Mouse (Mus musculus): ENCODE data around the gene Col4a1.

Gene Col4a1

GRCm38 (mm10) chr8:11300436-11300835, 12.2 kb downstream of the Col4a1 start:
- peaks cover 19% of the 10 kb centered on the region for H3K4me1 ChIP-seq (replicated peaks; ENCODE audit: low read depth, low read length)
- H3K9me3 ChIP-seq (ENCODE audit: low read length) = no peaks in the 10 kb centered on the region
- H3K4me3 ChIP-seq (replicated peaks; ENCODE audit: low read length) = no peak overlapping the region
- TF ChIP-seq NANOG (IDR thresholded peaks at IDR 0.05; ENCODE audit: borderline replicate concordance, low read length) (no peak), CTCF (conservative IDR thresholded peaks at IDR 0.05; ENCODE audit: low read length) (no peak), POU5F1 (IDR thresholded peaks at IDR 0.05; ENCODE audit: borderline replicate concordance, low read length) (no peak)
- no peaks in the 10 kb centered on the region for H3K36me3 ChIP-seq (ENCODE audit: insufficient read depth, low read length)
- peaks cover 22% of the 10 kb centered on the region for H3K27me3 ChIP-seq (ENCODE audit: insufficient read depth, low read length)

DNA sequence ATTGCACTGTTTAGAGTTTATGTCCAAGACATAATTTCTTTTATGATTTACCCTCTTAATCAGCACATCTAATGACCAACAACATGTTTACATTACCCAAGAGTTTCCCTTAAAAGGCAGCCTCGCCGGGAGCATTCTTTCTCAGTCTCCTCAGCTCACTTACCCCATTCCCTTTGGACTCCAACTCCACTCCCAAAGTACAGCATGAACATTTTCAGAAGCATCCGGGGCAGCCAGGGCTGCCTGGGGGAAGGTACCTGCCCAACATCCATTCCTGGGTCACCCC, 13.4 kb downstream of the Col4a1 start:
- Histone ChIP-seq H3K9me3 (ENCODE audit: low read length) (no peaks in the 10 kb centered on the region), H3K36me3 (ENCODE audit: insufficient read depth, low read length) (no peaks in the 10 kb centered on the region), H3K27me3 (ENCODE audit: insufficient read depth, low read length) (peaks cover 33% of the 10 kb centered on the region), H3K4me1 (replicated peaks; ENCODE audit: low read depth, low read length) (peaks cover 19% of the 10 kb centered on the region), H3K4me3 (replicated peaks; ENCODE audit: low read length) (no peak overlapping the region)
- TF ChIP-seq CTCF (conservative IDR thresholded peaks at IDR 0.05; ENCODE audit: low read length) = no peak
- TF ChIP-seq NANOG (IDR thresholded peaks at IDR 0.05; ENCODE audit: borderline replicate concordance, low read length) = no peak
- TF ChIP-seq POU5F1 (IDR thresholded peaks at IDR 0.05; ENCODE audit: borderline replicate concordance, low read length) = no peak

GRCm38 (mm10) chr8:11298531-11299316, 13.9 kb downstream of the Col4a1 start:
- H3K27me3 ChIP-seq (ENCODE audit: insufficient read depth, low read length) = peaks cover 38% of the 10 kb centered on the region
- H3K36me3 ChIP-seq (ENCODE audit: insufficient read depth, low read length) = no peaks in the 10 kb centered on the region
- peaks cover 19% of the 10 kb centered on the region for H3K4me1 ChIP-seq (replicated peaks; ENCODE audit: low read depth, low read length)
- H3K4me3 ChIP-seq (replicated peaks; ENCODE audit: low read length) = no peak overlapping the region
- no peaks in the 10 kb centered on the region for H3K9me3 ChIP-seq (ENCODE audit: low read length)
- no peak for TF ChIP-seq CTCF (conservative IDR thresholded peaks at IDR 0.05; ENCODE audit: low read length)
- no peak for TF ChIP-seq POU5F1 (IDR thresholded peaks at IDR 0.05; ENCODE audit: borderline replicate concordance, low read length)
- no peak for TF ChIP-seq NANOG (IDR thresholded peaks at IDR 0.05; ENCODE audit: borderline replicate concordance, low read length)

DNA sequence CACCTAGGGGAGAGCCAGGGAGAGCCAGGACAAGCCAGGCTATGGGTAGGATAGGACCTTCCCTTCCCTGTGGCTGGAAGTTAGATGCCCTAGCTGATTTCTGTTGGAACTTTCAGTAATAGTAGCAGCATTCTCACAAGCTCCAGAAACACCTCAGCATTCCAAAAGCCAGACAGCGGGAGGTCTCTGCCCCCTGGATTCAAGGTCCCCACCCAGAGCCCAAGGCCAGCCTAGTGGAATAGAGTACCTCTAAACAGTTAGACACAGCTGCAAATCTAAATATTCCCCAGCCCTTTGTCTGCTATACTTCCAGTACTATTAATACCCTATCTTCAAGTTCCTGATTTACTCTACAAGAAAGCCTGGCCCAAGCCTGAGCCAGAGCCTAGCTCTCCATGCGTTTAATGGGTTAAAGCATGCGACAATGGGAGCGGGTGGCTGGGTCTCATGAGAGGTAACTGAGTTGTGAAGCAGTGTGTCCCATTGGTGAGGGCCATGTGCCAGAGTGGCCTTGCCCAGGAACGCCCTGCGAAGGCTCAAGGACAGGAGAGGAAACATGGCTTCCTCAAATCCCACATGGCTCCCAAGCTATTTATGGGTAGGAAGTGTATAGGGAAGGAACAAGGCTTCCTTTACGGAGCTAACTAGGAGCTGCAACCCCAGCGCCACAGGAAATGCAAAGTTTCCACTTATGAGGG, 15.3 kb downstream of the Col4a1 start:
- Histone ChIP-seq H3K4me3 (replicated peaks; ENCODE audit: low read length) (no peak overlapping the region), H3K27me3 (ENCODE audit: insufficient read depth, low read length) (peaks cover 43% of the 10 kb centered on the region), H3K36me3 (ENCODE audit: insufficient read depth, low read length) (no peaks in the 10 kb centered on the region), H3K4me1 (replicated peaks; ENCODE audit: low read depth, low read length) (peaks cover 19% of the 10 kb centered on the region), H3K9me3 (ENCODE audit: low read length) (no peaks in the 10 kb centered on the region)
- TF ChIP-seq POU5F1 (IDR thresholded peaks at IDR 0.05; ENCODE audit: borderline replicate concordance, low read length) (no peak), CTCF (conservative IDR thresholded peaks at IDR 0.05; ENCODE audit: low read length) (no peak), NANOG (IDR thresholded peaks at IDR 0.05; ENCODE audit: borderline replicate concordance, low read length) (no peak)

DNA sequence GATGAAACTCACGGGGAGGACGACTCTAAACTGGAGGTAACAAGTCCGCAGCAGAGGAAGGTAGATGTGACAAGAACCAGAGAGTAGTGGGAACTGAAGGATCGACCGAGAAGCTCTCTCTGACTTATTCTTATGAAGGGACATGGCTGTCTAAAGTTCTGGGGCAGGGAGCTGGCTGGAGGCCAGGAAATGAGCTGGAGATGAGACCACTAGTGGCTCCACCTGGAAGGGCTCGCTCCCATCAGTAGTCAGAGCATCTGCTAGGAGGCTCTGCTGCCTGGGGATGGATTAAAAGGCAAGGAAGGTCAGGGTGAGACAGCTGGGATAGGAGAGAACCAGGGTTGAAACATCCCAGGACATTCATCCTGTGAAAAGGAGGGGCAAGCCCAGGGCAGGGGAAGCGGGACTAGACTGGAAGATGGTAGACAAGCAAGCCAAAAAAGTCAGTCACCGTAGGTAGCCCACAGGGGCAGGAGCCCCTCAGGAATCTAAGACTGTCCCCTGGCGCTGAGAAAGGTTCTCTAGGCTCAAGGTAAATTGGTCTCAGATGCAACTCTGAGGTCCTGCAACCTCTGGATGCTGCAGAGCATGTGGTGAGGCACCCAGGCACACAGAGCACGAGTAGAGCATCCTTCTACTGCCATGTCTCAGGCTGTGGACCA, 16.2 kb downstream of the Col4a1 start:
- Histone ChIP-seq H3K4me1 (replicated peaks; ENCODE audit: low read depth, low read length) (peaks cover 19% of the 10 kb centered on the region), H3K36me3 (ENCODE audit: insufficient read depth, low read length) (no peaks in the 10 kb centered on the region), H3K9me3 (ENCODE audit: low read length) (no peaks in the 10 kb centered on the region), H3K27me3 (ENCODE audit: insufficient read depth, low read length) (peaks cover 40% of the 10 kb centered on the region), H3K4me3 (replicated peaks; ENCODE audit: low read length) (no peak overlapping the region)
- TF ChIP-seq POU5F1 (IDR thresholded peaks at IDR 0.05; ENCODE audit: borderline replicate concordance, low read length) (no peak), NANOG (IDR thresholded peaks at IDR 0.05; ENCODE audit: borderline replicate concordance, low read length) (no peak), CTCF (conservative IDR thresholded peaks at IDR 0.05; ENCODE audit: low read length) (no peak)

DNA sequence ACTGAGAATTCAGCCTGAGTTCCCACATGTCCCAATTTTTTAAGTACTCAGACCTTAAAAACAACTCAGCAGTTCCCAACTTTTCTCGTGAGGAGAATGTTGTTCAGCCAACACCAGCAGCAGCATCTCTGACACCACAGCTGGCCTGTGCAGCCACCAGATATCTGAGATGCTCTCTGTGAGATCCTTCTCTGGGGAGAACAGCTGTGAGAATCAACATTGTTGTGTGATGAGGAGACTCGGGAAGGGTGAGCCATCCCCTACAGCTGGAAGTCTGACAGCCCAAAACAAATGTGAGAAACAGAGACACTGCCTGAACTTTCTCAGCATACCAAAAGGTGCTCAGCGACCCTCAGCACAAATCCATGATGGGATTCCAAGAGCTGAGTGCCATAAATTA, 20.0 kb downstream of the Col4a1 start:
- TF ChIP-seq CTCF (conservative IDR thresholded peaks at IDR 0.05; ENCODE audit: low read length) (no peak), POU5F1 (IDR thresholded peaks at IDR 0.05; ENCODE audit: borderline replicate concordance, low read length) (no peak), NANOG (IDR thresholded peaks at IDR 0.05; ENCODE audit: borderline replicate concordance, low read length) (no peak)
- Histone ChIP-seq H3K27me3 (ENCODE audit: insufficient read depth, low read length) (peaks cover 52% of the 10 kb centered on the region), H3K36me3 (ENCODE audit: insufficient read depth, low read length) (no peaks in the 10 kb centered on the region), H3K4me1 (replicated peaks; ENCODE audit: low read depth, low read length) (peaks cover 11% of the 10 kb centered on the region), H3K4me3 (replicated peaks; ENCODE audit: low read length) (no peak overlapping the region), H3K9me3 (ENCODE audit: low read length) (no peaks in the 10 kb centered on the region)

GRCm38 (mm10) chr8:11290533-11290932, 22.1 kb downstream of the Col4a1 start:
- no peaks in the 10 kb centered on the region for H3K36me3 ChIP-seq (ENCODE audit: insufficient read depth, low read length)
- no peak for TF ChIP-seq CTCF (conservative IDR thresholded peaks at IDR 0.05; ENCODE audit: low read length)
- no peak for TF ChIP-seq NANOG (IDR thresholded peaks at IDR 0.05; ENCODE audit: borderline replicate concordance, low read length)
- TF ChIP-seq POU5F1 (IDR thresholded peaks at IDR 0.05; ENCODE audit: borderline replicate concordance, low read length) = no peak
- H3K4me1 ChIP-seq (replicated peaks; ENCODE audit: low read depth, low read length) = no peaks in the 10 kb centered on the region
- no peaks in the 10 kb centered on the region for H3K9me3 ChIP-seq (ENCODE audit: low read length)
- H3K4me3 ChIP-seq (replicated peaks; ENCODE audit: low read length) = no peak overlapping the region
- H3K27me3 ChIP-seq (ENCODE audit: insufficient read depth, low read length) = peaks cover 43% of the 10 kb centered on the region

DNA sequence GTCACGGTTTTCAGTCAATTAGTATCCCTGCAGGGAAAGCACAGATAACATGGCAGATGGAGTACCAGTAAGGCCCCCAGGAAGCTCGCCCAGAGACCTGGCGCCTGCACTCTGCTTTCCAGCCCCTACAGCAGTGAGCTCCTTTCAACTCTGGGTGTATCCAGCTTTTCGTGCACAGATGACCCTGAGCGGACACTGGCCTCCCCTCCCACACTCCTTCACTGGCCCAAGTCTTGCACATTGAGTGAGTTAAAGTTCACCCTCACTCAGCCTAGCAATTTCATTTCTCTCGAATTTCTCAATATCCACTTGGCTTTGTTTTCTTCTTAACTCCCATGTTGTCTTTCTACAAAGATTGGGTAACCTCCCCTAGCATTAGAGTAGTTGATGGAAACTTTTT, 24.3 kb downstream of the Col4a1 start:
- Histone ChIP-seq H3K4me1 (replicated peaks; ENCODE audit: low read depth, low read length) (no peaks in the 10 kb centered on the region), H3K36me3 (ENCODE audit: insufficient read depth, low read length) (no peaks in the 10 kb centered on the region), H3K9me3 (ENCODE audit: low read length) (no peaks in the 10 kb centered on the region), H3K4me3 (replicated peaks; ENCODE audit: low read length) (no peak overlapping the region), H3K27me3 (ENCODE audit: insufficient read depth, low read length) (peaks cover 37% of the 10 kb centered on the region)
- TF ChIP-seq POU5F1 (IDR thresholded peaks at IDR 0.05; ENCODE audit: borderline replicate concordance, low read length) = no peak
- no peak for TF ChIP-seq NANOG (IDR thresholded peaks at IDR 0.05; ENCODE audit: borderline replicate concordance, low read length)
- no peak for TF ChIP-seq CTCF (conservative IDR thresholded peaks at IDR 0.05; ENCODE audit: low read length)

Data from E14TG2a.4 (cell line).